Mouse (Mus musculus) adrenal gland, adult 18-20 months (tissue): Measurements from ENCODE around the gene Dnaja1. TPM values are rescaled to one million over a fixed set of nuclear protein-coding genes. Genes with fewer than 3 reads are reported as not detected.

Source experiments
- DNase-seq, 2 experiments: peaks; one replicate each; pipeline ENCODE4 v3.0.0; 2021 to 2022; ENCODE audit warnings: low spot score in 2 of 2
- microRNA-seq, 2 experiments: library from miRNA; unstranded; fragments of <30 nt; microRNA quantifications; one replicate each; pipeline ENCODE4 v1.2.0; 2021; ENCODE audit warnings: borderline number of aligned reads in 2 of 2
- total RNA-seq, 2 experiments: library from RNA; stranded (reverse); gene quantifications; 1 replicate in 1 of 2; 2 replicates in 1 of 2; pipeline ENCODE4 v1.2.3; 2021

Gene Dnaja1
- total RNA-seq, 2 experiments from 2014 or later = 775 to 974 TPM

GRCm38 (mm10) chr4:40731262-40731661 lies 9.3 kb downstream of the Dnaja1 start:
- DNase-seq = no peak

- DNase-seq = no peak
These were observed 13.4 kb downstream of the Dnaja1 start for GRCm38 (mm10) chr4:40735351-40735750.

GRCm38 (mm10) chr4:40757157-40757779 lies 35.3 kb downstream of the Dnaja1 start:
- DNase-seq = no peak

GRCm38 (mm10) chr4:40757780-40758420 lies 36.0 kb downstream of the Dnaja1 start, which contains the start of gene Smu1:
Smu1 (minus strand) TSS chr4:40757923.
- DNase-seq = peak; percentile 96 to 98

GRCm38 (mm10) chr4:40759876-40760275 lies 37.9 kb downstream of the Dnaja1 start:
- no peak for DNase-seq

GRCm38 (mm10) chr4:40774279-40775259 lies 52.6 kb downstream of the Dnaja1 start:
- peak; percentile 69 to 71 for DNase-seq

- no peak for DNase-seq
These were observed 54.5 kb downstream of the Dnaja1 start for GRCm38 (mm10) chr4:40776416-40776815.

- no peak for DNase-seq
These were observed 55.2 kb downstream of the Dnaja1 start for GRCm38 (mm10) chr4:40777116-40777515.

- no peak for DNase-seq
These were observed 56.7 kb downstream of the Dnaja1 start for GRCm38 (mm10) chr4:40778656-40779055.

GRCm38 (mm10) chr4:40781143-40781542 lies 59.2 kb downstream of the Dnaja1 start:
- no peak for DNase-seq

GRCm38 (mm10) chr4:40781797-40782495 lies 60.0 kb downstream of the Dnaja1 start:
- DNase-seq = no peak

GRCm38 (mm10) chr4:40783049-40783448 lies 61.1 kb downstream of the Dnaja1 start:
- no peak for DNase-seq

- DNase-seq = no peak
These were observed 62.7 kb downstream of the Dnaja1 start for GRCm38 (mm10) chr4:40784556-40785169.

- DNase-seq = no peak
These were observed 63.7 kb downstream of the Dnaja1 start for GRCm38 (mm10) chr4:40785620-40786166.

GRCm38 (mm10) chr4:40786578-40786977 lies 64.6 kb downstream of the Dnaja1 start:
- DNase-seq = no peak

Small RNA genes lying within 50 kb of the gene (microRNA-seq; reads per million reads assigned to microRNA genes)
- gene Mir207 = 0 reads per million in 2 experiments

Other genes starting within 250 kb of the Dnaja1 start
- not detected for gene Tmem215, start 250.0 kb upstream of the Dnaja1 start, total RNA-seq
- 10 to 100 TPM; 16.9 to 17.9 TPM for gene Aptx, start 19.0 kb upstream of the Dnaja1 start, total RNA-seq
- 10 to 100 TPM; 50.5 to 61.7 TPM for gene Smu1, start 35.8 kb downstream of the Dnaja1 start, total RNA-seq
- 10 to 100 TPM; 53.1 to 62.5 TPM for gene B4galt1, start 131.9 kb downstream of the Dnaja1 start, total RNA-seq
- 100 to 1,000 TPM in 1 of 2 experiments, not detected in 1; 120 TPM for gene Spink4, start 197.9 kb downstream of the Dnaja1 start, total RNA-seq
- gene Bag1, start 226.1 kb downstream of the Dnaja1 start, total RNA-seq = 100 to 1,000 TPM; 306 to 371 TPM
- 100 to 1,000 TPM in 1 of 2 experiments, 10 to 100 TPM in 1; 95.1 to 114 TPM for gene Chmp5, start 226.3 kb downstream of the Dnaja1 start, total RNA-seq
- 10 to 100 TPM; 96.3 to 97.4 TPM for gene Nfx1, start 248.8 kb downstream of the Dnaja1 start, total RNA-seq